Mouse (Mus musculus): Measurements from ENCODE around the gene Oxct1. TPM values are rescaled to one million over a fixed set of nuclear protein-coding genes. Genes with fewer than 3 reads are reported as not detected.

Gene Oxct1
- polyA plus RNA-seq, 1 experiment from 2014 or later, result 424 TPM

- H3K4me2 ChIP-seq, result no peak overlapping the region
- ATAC-seq (ENCODE audit: low FRiP score), result no peak
- no peaks in the 10 kb centered on the region for H3K27me3 ChIP-seq (replicated peaks)
- H3K4me1 ChIP-seq, result peaks cover 5% of the 10 kb centered on the region; the same call in 1 of the 2 replicates
- no peak overlapping the region for H3K4me3 ChIP-seq (replicated peaks)
- no peak overlapping the region for H3K9ac ChIP-seq (replicated peaks)
- WGBS, result 66% methylated on average over 2 of the region's 2 CpGs
- no peak overlapping the region for H3K27ac ChIP-seq (replicated peaks)
- H3K9me3 ChIP-seq (replicated peaks), result no peaks in the 10 kb centered on the region
- H3K36me3 ChIP-seq, result no peaks in the 10 kb centered on the region
Measured at GRCm38 (mm10) chr15:3999144-3999543, 27.0 kb upstream of the Oxct1 start.

DNA sequence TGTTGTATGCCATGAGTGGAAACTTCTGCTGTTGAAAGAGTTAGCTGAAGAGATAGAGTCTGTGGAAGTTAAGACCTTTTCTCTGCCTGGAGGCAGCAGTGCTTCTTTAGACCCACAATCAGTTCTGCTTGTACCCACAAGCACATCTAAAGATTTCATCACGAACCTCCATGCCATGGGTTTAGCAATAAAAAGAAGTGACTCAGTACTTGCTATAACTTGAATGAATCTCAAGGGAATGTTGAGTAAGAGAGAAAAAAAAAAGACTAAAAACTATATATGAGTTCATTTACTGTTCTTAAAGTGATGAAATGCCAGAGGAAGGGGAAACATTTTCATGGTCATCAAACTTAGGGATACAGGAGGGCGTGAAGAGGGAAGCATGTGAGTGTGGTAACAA lies 25.6 kb upstream of the Oxct1 start:
- H3K9me3 ChIP-seq (replicated peaks), result peaks cover 8% of the 10 kb centered on the region; the same call in 1 of the 2 replicates
- no peak for ATAC-seq (ENCODE audit: low FRiP score)
- no peak overlapping the region for H3K4me2 ChIP-seq
- H3K4me1 ChIP-seq, result no peaks in the 10 kb centered on the region
- WGBS, result 86% methylated on average over 2 of the region's 2 CpGs
- no peaks in the 10 kb centered on the region for H3K36me3 ChIP-seq
- H3K27me3 ChIP-seq (replicated peaks), result no peaks in the 10 kb centered on the region
- H3K4me3 ChIP-seq (replicated peaks), result no peak overlapping the region
- no peak overlapping the region for H3K27ac ChIP-seq (replicated peaks)
- H3K9ac ChIP-seq (replicated peaks), result no peak overlapping the region

DNA sequence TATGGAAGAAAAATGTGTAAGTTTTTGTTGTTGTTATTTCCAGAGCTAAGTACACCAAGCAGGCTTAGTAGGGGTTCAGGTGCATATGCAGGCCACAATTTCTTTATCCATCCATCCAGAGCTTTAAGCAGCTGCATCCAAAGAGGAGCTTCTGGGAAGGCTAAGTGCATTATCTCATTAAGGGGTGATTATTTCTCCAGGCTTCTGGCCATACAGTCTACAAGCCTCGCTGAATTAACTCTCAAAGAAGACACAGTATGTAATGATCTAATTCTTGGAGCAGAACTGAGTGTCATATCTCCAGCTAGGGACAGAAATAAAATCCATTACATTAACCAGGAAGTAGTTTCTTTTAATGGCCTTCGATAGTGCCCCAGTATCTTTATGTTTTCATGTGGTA lies 12.3 kb upstream of the Oxct1 start:
- WGBS, result 56% methylated on average over 2 of the region's 2 CpGs
- no peaks in the 10 kb centered on the region for H3K27me3 ChIP-seq (replicated peaks)
- no peak for ATAC-seq (ENCODE audit: low FRiP score)

GRCm38 (mm10) chr15:4020711-4021110 lies 5.5 kb upstream of the Oxct1 start:
- ATAC-seq (ENCODE audit: low FRiP score), result no peak
- Histone ChIP-seq H3K4me3 (replicated peaks) (no peak overlapping the region), H3K27ac (replicated peaks) (no peak overlapping the region), H3K4me1 (peaks cover 5% of the 10 kb centered on the region), H3K36me3 (no peaks in the 10 kb centered on the region), H3K27me3 (replicated peaks) (no peaks in the 10 kb centered on the region), H3K9me3 (replicated peaks) (no peaks in the 10 kb centered on the region), H3K4me2 (no peak overlapping the region), H3K9ac (replicated peaks) (no peak overlapping the region)
- WGBS, result 56% methylated on average over 4 of the region's 4 CpGs

More for the DNA sequence above, 12.3 kb upstream of the Oxct1 start:
- Histone ChIP-seq H3K4me1 (no peaks in the 10 kb centered on the region), H3K36me3 (no peaks in the 10 kb centered on the region), H3K27ac (replicated peaks) (no peak overlapping the region), H3K9ac (replicated peaks) (no peak overlapping the region), H3K4me3 (replicated peaks) (no peak overlapping the region), H3K9me3 (replicated peaks) (no peaks in the 10 kb centered on the region), H3K4me2 (no peak overlapping the region)

DNA sequence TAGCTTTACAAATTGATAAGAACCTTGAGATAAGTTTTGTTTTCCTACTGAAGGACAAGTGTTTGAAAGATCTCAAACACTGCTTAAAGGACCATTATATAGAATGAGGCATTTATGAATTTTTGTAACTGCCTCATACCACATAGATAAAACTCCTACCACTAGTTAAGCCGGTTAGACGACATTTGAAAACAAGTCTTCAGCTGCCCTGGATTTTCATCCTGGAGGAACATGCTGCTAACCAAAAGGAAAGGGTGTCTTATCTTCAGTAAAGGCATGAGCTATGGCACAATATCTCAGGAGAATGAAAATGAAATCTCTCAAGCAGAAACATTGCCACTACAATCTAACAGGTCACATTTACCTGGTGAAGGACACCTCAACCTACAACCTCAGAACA lies 2.4 kb upstream of the Oxct1 start:
- H3K27me3 ChIP-seq (replicated peaks), result no peaks in the 10 kb centered on the region
- H3K4me1 ChIP-seq, result peaks cover 21% of the 10 kb centered on the region
- H3K9me3 ChIP-seq (replicated peaks), result no peaks in the 10 kb centered on the region
- H3K4me3 ChIP-seq (replicated peaks), result no peak overlapping the region
- no peak for ATAC-seq (ENCODE audit: low FRiP score)
- no peak overlapping the region for H3K9ac ChIP-seq (replicated peaks)
- WGBS, result 89% methylated on average over 2 of the region's 2 CpGs
- no peak overlapping the region for H3K27ac ChIP-seq (replicated peaks)
- no peak overlapping the region for H3K4me2 ChIP-seq
- H3K36me3 ChIP-seq, result no peaks in the 10 kb centered on the region

DNA sequence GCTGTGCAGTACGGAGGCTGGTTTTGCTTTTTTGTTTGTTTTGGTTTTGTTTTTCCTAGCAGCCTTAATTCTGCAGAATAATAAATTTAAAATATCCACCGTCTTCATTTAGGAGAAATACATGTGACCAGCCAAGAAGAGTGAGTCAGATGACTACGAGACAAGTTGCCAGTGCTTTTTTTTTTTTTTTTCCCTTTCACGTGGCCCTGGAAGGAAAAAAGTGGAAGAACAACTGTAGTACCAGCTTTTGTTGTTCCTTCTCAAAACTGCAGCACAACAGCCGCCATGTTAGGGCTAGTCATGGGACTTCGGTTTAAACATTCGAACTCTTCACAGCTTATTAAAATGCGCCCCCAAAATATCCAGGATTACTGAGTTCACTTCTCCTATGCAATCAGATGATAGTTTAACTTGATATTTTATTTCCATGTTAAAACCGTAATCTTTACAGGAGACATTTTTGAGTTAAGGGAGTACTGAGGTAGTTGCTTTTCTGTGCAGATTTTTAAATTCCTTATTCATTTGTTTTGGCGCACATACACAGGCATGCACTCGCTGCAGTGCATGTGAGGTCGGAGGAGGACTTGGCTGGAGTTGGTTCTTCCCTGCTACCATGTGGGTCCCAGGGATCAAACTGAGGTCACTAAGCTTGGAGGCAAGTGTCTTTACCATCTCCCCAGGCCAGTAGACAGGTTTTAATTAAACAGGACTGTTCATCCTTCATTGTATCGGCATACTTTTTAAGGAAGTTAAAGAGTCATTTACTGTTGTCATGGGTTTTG lies 1.3 kb upstream of the Oxct1 start:
- no peak for ATAC-seq (ENCODE audit: low FRiP score)
- H3K27me3 ChIP-seq (replicated peaks), result no peaks in the 10 kb centered on the region
- WGBS, result 91% methylated on average over 13 of the region's 13 CpGs

DNA sequence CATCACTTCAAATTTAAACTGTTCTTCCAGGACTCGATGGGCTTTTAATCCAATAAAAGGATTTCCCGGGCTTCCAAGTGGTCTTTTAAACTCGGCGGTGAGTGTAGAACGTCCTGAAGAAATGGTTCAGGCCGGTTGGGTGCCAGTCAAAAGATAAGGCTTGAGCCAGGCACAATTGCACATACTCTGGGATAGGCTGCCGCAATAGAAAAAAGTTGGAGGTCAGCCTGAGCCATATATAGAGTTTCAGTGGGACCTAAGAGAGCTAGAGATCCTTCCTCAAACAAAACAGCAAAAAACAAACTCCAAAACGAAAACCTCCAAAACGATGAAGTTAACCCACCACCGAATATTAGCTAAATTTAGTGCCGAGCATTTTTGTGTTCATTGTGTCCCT lies 677 bp upstream of the Oxct1 start:
- peaks cover 23% of the 10 kb centered on the region for H3K4me1 ChIP-seq
- no peaks in the 10 kb centered on the region for H3K27me3 ChIP-seq (replicated peaks)
- no peaks in the 10 kb centered on the region for H3K36me3 ChIP-seq
- H3K27ac ChIP-seq (replicated peaks), result peak overlapping the region; percentile 92; the same call in 1 of the 2 replicates
- WGBS, result 77% methylated on average over 11 of the region's 11 CpGs
- H3K4me3 ChIP-seq (replicated peaks), result peak overlapping the region; percentile 58
- no peaks in the 10 kb centered on the region for H3K9me3 ChIP-seq (replicated peaks)
- peak overlapping the region; percentile 68 for H3K4me2 ChIP-seq
- no peak for ATAC-seq (ENCODE audit: low FRiP score)
- peak overlapping the region; percentile 66 for H3K9ac ChIP-seq (replicated peaks)

More for the DNA sequence above, 1.3 kb upstream of the Oxct1 start:
- Histone ChIP-seq H3K4me2 (no peak overlapping the region), H3K27ac (replicated peaks) (no peak overlapping the region), H3K4me3 (replicated peaks) (no peak overlapping the region), H3K36me3 (no peaks in the 10 kb centered on the region), H3K9ac (replicated peaks) (no peak overlapping the region), H3K4me1 (peaks cover 23% of the 10 kb centered on the region), H3K9me3 (replicated peaks) (no peaks in the 10 kb centered on the region)

GRCm38 (mm10) chr15:4026831-4027584 lies 825 bp downstream of the Oxct1 start:
- H3K4me1 ChIP-seq, result peaks cover 23% of the 10 kb centered on the region
- H3K9me3 ChIP-seq (replicated peaks), result no peaks in the 10 kb centered on the region
- H3K9ac ChIP-seq (replicated peaks), result peak overlapping the region; percentile 66
- peak; percentile 86 for ATAC-seq (ENCODE audit: low FRiP score)
- under 1% methylated on average over 65 of the region's 65 CpGs for WGBS
- H3K27ac ChIP-seq (replicated peaks), result peak overlapping the region; percentile 92
- peak overlapping the region; percentile 58 for H3K4me3 ChIP-seq (replicated peaks)
- peak overlapping the region; percentile 68 for H3K4me2 ChIP-seq
- H3K36me3 ChIP-seq, result no peaks in the 10 kb centered on the region
- H3K27me3 ChIP-seq (replicated peaks), result no peaks in the 10 kb centered on the region

DNA sequence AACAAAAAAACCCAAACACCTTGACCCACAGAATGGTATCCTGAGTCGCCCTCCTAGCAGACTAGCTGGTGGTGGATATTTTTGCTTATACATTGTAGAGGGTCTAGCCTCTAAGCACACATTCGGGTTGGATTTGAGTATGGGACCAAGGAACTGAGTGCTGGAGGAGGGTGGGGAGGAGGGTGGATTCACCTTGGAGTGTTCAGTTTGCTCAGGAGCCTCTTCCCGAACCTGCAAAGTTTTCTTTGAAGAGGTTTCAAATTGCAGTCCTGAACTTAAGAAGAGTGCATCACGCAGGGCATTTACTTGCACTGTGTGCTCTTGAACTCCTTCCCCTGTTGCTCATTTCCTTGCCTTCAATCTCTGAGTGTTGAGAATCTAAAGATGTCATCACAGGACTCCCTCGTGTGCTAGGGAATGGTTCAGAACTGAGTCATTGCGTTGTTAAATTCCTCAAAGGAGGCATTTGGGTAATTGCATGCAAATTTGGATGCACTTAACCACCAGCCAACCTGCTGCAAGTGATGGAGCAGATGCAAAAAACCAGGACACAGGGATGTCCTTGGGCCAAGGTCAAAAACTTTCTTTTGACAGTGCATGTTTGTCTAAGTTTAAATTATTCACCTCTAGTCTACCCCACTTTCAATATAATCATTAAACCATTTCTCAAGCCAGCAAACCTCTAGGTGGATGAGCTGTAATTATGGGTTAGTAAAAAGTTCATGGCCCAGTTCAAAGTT lies 1.7 kb downstream of the Oxct1 start:
- peak overlapping the region; percentile 58 for H3K4me3 ChIP-seq (replicated peaks)
- H3K36me3 ChIP-seq, result no peaks in the 10 kb centered on the region
- H3K9me3 ChIP-seq (replicated peaks), result no peaks in the 10 kb centered on the region
- no peaks in the 10 kb centered on the region for H3K27me3 ChIP-seq (replicated peaks)
- peak; percentile 2; the same call in 1 of the 2 replicates for ATAC-seq (ENCODE audit: low FRiP score)
- H3K4me2 ChIP-seq, result peak overlapping the region; percentile 68
- H3K27ac ChIP-seq (replicated peaks), result peak overlapping the region; percentile 92
- H3K4me1 ChIP-seq, result peaks cover 23% of the 10 kb centered on the region
- peak overlapping the region; percentile 66 for H3K9ac ChIP-seq (replicated peaks)
- 3% methylated on average over 6 of the region's 6 CpGs for WGBS

- Histone ChIP-seq H3K9me3 (replicated peaks) (no peaks in the 10 kb centered on the region), H3K27me3 (replicated peaks) (no peaks in the 10 kb centered on the region), H3K27ac (replicated peaks) (no peak overlapping the region), H3K4me3 (replicated peaks) (peak overlapping the region; percentile 58; the same call in 1 of the 2 replicates), H3K36me3 (no peaks in the 10 kb centered on the region), H3K4me1 (peaks cover 23% of the 10 kb centered on the region), H3K4me2 (peak overlapping the region; percentile 68), H3K9ac (replicated peaks) (no peak overlapping the region)
- WGBS, result 77% methylated on average over 6 of the region's 6 CpGs
- no peak for ATAC-seq (ENCODE audit: low FRiP score)
Measured at GRCm38 (mm10) chr15:4028411-4028700, 2.2 kb downstream of the Oxct1 start.

DNA sequence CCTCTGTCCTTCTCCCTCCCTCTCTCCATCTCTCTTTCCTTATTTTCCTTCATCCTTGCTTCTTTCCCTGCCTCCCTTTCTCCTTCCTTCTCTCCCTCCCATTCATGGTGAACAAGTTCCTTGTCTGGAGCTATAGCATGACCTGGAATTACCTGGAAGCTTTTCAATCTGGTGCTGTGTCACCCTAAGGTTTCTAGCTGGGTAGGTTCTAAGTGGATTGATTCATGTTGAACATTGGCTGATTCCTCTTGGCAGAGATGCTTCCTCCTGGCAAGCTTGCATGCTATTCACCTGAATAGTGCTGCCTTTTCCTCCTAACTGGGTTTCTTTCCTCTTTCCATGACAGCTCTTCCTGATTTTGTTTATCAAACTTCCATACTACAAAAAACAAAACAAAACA lies 2.8 kb downstream of the Oxct1 start:
- Histone ChIP-seq H3K9ac (replicated peaks) (no peak overlapping the region), H3K27me3 (replicated peaks) (no peaks in the 10 kb centered on the region), H3K4me1 (peaks cover 23% of the 10 kb centered on the region), H3K9me3 (replicated peaks) (no peaks in the 10 kb centered on the region), H3K36me3 (no peaks in the 10 kb centered on the region), H3K27ac (replicated peaks) (no peak overlapping the region), H3K4me2 (no peak overlapping the region), H3K4me3 (replicated peaks) (no peak overlapping the region)
- no peak for ATAC-seq (ENCODE audit: low FRiP score)
